Mouse (Mus musculus) hindbrain, embryonic 13.5 days (tissue): ENCODE results near the gene Dock4. TPM values are rescaled to one million over a fixed set of nuclear protein-coding genes. Genes with fewer than 3 reads are reported as not detected.

Experiments used
- ATAC-seq: fragments of 200-750 bp; cut with Nextera tagmentation; 2 replicates; pipeline ENCODE4 v1.8.0; 2017; ENCODE audit warnings: moderate TSS enrichment; ENCODE audit not compliant: low FRiP score
- H3K27ac ChIP-seq: fragments of 300-500 bp; sonication (generic); 2 replicates; pipeline ENCODE4 v1.5.1; 2015; ENCODE audit warnings: inconsistent platforms, mild to moderate bottlenecking, moderate library complexity
- H3K27me3 ChIP-seq: fragments of 300-500 bp; sonication (generic); 2 replicates; pipeline ENCODE4 v1.6.1; 2015; ENCODE audit warnings: mild to moderate bottlenecking, inconsistent platforms
- H3K36me3 ChIP-seq: fragments of 300-500 bp; sonication (generic); 2 replicates; pipeline ENCODE4 v1.6.1; 2015; ENCODE audit warnings: mild to moderate bottlenecking, inconsistent platforms
- H3K4me1 ChIP-seq: fragments of 300-500 bp; sonication (generic); replicated peaks from 2 replicates; pipeline ENCODE4 v1.6.1; 2015; ENCODE audit warnings: inconsistent platforms
- H3K4me2 ChIP-seq: fragments of 300-500 bp; sonication (generic); 2 replicates; pipeline ENCODE4 v1.6.1; 2015; ENCODE audit warnings: inconsistent platforms, mild to moderate bottlenecking, moderate library complexity
- H3K4me3 ChIP-seq: fragments of 300-500 bp; sonication (generic); 2 replicates; pipeline ENCODE4 v1.5.1; 2015; ENCODE audit warnings: mild to moderate bottlenecking, inconsistent platforms
- H3K9ac ChIP-seq: fragments of 300-500 bp; sonication (generic); 2 replicates; pipeline ENCODE4 v1.6.1; 2015; ENCODE audit warnings: mild to moderate bottlenecking, inconsistent platforms
- H3K9me3 ChIP-seq: fragments of 300-500 bp; sonication (generic); 2 replicates; pipeline ENCODE4 v1.6.1; 2016; ENCODE audit warnings: inconsistent platforms
- WGBS: fragments of 180-500 bp; shearing (Covaris S2); methylation state at CpG from one replicate; pipeline ENCODE4 v1.1.7; 2015; 5-methylcytosine and 5-hydroxymethylcytosine counted together
- polyA plus RNA-seq: library from polyadenylated mRNA; unstranded; fragments of >200 nt; fragmentation: Nextera tagmentation; extraction: Ambion mirVana; gene quantifications from 2 replicates; pipeline ENCODE4 v1.2.1, GENCODE M21; 2015

Dock4 gene
- polyA plus RNA-seq, 1 experiment from 2014 or later = 43.4 TPM

DNA sequence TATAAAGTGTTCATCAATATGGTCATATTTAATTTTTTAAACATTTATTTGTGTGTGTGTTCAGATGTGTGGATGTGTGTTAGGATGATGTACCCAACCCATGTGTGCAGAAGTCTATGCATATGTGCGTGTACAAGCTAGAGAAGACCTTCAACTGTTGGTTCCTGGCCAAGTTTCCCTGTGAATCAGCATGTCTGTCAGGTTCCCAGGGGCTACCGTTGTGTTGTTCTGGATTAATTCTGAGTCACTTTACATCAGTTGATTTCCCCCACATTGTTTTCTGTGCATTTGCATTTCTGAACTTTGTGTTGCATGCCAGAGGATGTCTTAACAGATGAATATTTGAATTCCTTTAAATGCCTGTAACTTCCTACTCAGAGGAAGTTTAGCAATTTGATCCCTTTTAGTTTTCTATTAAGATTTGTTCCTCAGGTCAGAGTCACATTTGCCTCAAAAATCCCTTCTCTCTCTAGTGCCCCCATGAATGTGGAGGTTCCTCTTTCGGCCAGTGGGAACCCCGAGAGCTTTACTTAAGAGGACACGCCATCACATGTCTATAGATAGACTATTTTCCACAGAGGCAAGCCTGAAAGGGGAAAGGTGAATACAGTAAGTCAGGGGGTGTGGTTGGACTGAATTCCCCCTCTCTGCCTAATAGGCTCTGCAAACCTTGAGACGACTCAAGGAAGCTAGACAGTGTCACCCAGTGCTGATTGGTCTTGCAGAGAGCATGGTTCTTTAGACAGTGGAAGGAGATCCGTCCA, 139.0 kb downstream of the Dock4 start:
- H3K27ac ChIP-seq = no peak overlapping the region
- WGBS = 83% methylated on average over 7 of the region's 7 CpGs
- H3K4me2 ChIP-seq = no peak overlapping the region
- H3K9ac ChIP-seq = no peak overlapping the region
- H3K4me3 ChIP-seq = no peak overlapping the region
- H3K4me1 ChIP-seq = peaks cover 12% of the 10 kb centered on the region
- no peaks in the 10 kb centered on the region for H3K36me3 ChIP-seq
- H3K9me3 ChIP-seq = no peaks in the 10 kb centered on the region
- no peak for ATAC-seq
- H3K27me3 ChIP-seq = no peaks in the 10 kb centered on the region

DNA sequence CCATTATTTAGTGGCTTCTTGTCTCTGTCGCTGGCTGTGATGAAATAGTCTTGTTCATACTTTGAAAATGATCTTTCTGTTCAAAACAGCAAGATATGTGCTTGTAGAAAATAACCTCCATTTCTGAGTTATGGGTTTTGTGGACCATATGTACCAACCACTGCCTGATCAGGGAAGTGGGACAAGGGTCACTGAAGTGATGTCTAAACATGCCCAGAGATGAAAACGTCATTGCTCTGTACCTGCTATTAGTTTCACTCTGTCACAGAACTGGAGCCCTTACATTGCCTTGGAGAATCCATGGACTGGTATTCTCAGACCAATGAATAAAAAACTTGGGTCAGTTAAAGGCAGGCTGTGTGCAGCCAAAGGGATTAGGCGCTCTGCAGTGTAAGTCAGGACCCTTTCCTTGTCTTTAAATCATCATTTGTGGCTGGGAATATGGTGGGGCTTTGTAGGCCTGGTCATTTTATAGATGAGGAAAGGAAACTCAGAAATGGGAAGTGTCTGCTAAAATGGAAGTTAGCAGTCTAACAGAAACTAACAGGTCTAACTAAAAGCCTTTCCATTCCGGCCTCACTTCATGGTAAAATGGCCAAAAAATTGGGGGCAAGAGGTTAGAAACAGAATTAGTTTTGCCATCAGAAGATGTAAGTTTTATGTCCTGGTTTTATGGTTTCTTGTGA, 139.8 kb downstream of the Dock4 start:
- Histone ChIP-seq H3K9ac (no peak overlapping the region), H3K4me1 (peaks cover 8% of the 10 kb centered on the region; the same call in 1 of the 2 replicates), H3K27ac (no peak overlapping the region), H3K36me3 (no peaks in the 10 kb centered on the region), H3K4me2 (no peak overlapping the region), H3K9me3 (no peaks in the 10 kb centered on the region), H3K4me3 (no peak overlapping the region), H3K27me3 (no peaks in the 10 kb centered on the region)
- ATAC-seq = no peak
- 89% methylated on average over 4 of the region's 4 CpGs for WGBS

DNA sequence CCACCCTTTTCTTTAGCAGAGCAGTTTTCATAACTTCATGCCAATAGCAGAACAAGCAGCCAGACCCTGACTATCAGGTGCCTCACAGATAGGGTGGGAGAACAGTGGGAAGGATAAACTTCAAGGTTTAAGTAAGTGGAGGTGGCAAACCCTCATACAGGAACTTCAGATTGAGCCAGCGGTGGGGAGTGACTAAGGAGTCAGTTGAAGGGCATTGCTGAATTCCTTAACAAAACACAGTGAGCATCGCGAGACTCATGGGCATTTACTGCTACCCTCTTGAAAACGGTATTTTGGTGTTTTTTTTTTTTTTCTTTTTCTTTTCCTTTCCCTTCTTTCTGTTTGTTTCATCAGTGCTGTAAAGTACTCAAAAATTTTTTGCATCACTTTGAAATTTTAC, 148.4 kb downstream of the Dock4 start:
- WGBS = 84% methylated on average over 4 of the region's 4 CpGs
- no peak for ATAC-seq
- peaks cover 7% of the 10 kb centered on the region for H3K4me1 ChIP-seq

DNA sequence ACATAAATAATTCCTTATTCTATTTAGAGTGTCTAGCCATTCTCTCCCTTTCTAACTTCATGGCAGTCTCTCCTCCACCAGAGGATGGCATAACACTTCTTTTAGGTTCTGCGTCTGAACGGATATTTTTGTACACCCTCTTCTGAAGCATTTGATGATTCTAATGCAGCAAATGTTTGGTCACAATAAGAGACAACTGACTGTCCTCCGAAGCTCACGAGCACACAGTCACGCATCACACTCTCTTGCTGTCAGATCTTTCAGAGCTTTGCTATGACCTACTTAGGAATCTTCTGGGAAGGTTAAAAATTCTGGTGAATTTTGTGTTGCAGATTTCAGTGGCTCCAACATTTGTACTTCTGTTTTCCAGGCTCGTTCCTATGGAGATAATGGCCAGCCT, 149.7 kb downstream of the Dock4 start:
- no peak for ATAC-seq
- H3K27me3 ChIP-seq = no peaks in the 10 kb centered on the region
- WGBS = 87% methylated on average over 6 of the region's 6 CpGs
- no peak overlapping the region for H3K27ac ChIP-seq
- H3K9me3 ChIP-seq = no peaks in the 10 kb centered on the region
- no peak overlapping the region for H3K9ac ChIP-seq
- H3K4me3 ChIP-seq = no peak overlapping the region
- H3K36me3 ChIP-seq = no peaks in the 10 kb centered on the region
- H3K4me1 ChIP-seq = peaks cover 7% of the 10 kb centered on the region
- H3K4me2 ChIP-seq = no peak overlapping the region

More for the DNA sequence above, 148.4 kb downstream of the Dock4 start:
- H3K27me3 ChIP-seq = no peaks in the 10 kb centered on the region
- H3K9me3 ChIP-seq = no peaks in the 10 kb centered on the region
- no peaks in the 10 kb centered on the region for H3K36me3 ChIP-seq
- H3K4me3 ChIP-seq = no peak overlapping the region
- H3K27ac ChIP-seq = no peak overlapping the region
- no peak overlapping the region for H3K9ac ChIP-seq
- H3K4me2 ChIP-seq = no peak overlapping the region

DNA sequence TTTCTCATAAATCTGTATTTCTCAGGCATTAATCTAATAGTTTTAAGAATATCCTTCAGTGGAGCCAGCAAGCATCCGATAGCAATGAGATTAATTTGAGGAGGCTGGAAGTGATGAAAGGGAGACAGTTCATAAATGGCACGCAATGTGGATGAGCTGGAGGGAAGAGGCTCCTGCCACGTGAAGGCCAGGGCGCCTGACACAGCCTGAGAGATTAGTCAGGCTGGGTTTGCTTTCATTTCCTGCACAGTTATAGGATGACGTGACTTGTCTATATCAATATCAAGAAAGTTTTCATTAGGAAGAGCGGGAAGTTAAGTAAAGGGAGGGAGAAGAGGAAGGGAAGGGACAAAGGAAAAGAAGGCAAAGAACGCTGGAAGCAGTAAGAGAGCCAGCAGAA, 150.3 kb downstream of the Dock4 start:
- H3K27me3 ChIP-seq = no peaks in the 10 kb centered on the region
- peaks cover 7% of the 10 kb centered on the region for H3K4me1 ChIP-seq
- H3K36me3 ChIP-seq = no peaks in the 10 kb centered on the region
- no peak for ATAC-seq
- H3K4me3 ChIP-seq = no peak overlapping the region
- no peak overlapping the region for H3K9ac ChIP-seq
- H3K9me3 ChIP-seq = no peaks in the 10 kb centered on the region
- no peak overlapping the region for H3K4me2 ChIP-seq
- 74% methylated on average over 7 of the region's 7 CpGs for WGBS
- H3K27ac ChIP-seq = no peak overlapping the region; the same call in 1 of the 2 replicates

DNA sequence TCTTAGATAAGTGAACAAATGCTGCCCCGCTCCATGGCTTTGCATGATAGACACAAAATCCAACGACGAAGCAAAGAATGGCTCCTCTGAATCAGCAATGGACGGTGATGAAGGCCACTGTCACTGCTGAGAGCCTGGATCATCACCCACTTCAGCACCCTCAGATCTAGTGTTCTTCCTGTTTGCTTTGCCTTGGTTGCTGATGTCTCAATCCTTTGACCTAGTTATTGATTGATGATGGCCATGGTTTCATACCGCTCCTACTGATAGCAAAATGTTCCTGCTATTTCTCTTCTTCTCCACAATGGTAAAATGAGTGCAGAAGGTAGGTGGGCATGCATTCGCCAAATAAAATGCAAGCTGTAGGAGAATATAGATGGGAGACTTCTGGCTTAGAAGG, 150.7 kb downstream of the Dock4 start:
- no peak for ATAC-seq
- H3K4me1 ChIP-seq = peaks cover 7% of the 10 kb centered on the region

DNA sequence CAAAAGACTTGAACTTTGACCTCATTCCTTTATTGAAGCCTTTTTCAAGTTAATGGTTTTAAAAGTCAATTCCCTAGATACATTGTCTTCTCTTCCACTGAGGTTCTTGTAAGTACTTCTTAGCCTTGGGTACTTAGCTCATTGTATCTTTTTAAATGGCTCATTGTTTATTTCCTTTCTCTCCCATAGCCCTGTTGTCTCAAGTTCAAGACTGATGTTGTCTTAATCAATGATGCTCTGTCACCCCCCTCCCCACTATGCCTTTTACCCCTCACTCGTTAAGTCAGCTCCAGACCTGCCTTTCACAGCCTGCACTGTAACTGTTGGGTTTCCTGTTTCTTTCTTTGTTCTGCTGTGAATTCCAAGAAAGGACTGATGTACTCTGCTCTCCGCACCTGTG, 154.2 kb downstream of the Dock4 start:
- Histone ChIP-seq H3K27ac (no peak overlapping the region), H3K27me3 (no peaks in the 10 kb centered on the region), H3K4me2 (no peak overlapping the region), H3K9ac (no peak overlapping the region), H3K9me3 (no peaks in the 10 kb centered on the region), H3K4me3 (no peak overlapping the region), H3K36me3 (no peaks in the 10 kb centered on the region), H3K4me1 (peaks cover 7% of the 10 kb centered on the region)
- ATAC-seq = no peak
- WGBS = 61% methylated on average over 2 of the region's 2 CpGs

More for the DNA sequence above, 150.7 kb downstream of the Dock4 start:
- Histone ChIP-seq H3K9ac (no peak overlapping the region), H3K4me3 (no peak overlapping the region), H3K36me3 (no peaks in the 10 kb centered on the region), H3K4me2 (no peak overlapping the region), H3K27me3 (no peaks in the 10 kb centered on the region), H3K9me3 (no peaks in the 10 kb centered on the region), H3K27ac (no peak overlapping the region; the same call in 1 of the 2 replicates)
- WGBS = 81% methylated on average over 6 of the region's 6 CpGs

DNA sequence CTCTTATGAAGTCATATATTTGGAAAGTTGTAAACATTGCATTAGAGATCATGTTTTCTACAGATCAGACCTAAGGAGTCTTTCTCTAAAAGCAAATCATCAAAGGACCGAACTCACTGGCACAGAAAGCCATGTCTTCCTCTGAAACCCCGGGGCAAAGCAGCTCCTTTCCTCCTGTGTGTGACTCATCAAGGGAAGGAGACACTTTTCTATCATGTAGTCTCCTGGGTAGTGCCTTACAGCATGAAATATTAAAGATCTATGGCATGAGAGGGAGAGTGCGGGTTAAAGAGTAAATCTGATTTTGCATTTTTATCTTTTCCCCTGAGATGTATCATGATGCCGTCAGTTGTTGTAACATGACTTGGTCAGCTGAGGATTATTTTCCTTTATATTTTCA, 159.8 kb downstream of the Dock4 start:
- Histone ChIP-seq H3K9me3 (no peaks in the 10 kb centered on the region), H3K27me3 (no peaks in the 10 kb centered on the region), H3K27ac (no peak overlapping the region), H3K4me1 (peaks cover 4% of the 10 kb centered on the region; the same call in 1 of the 2 replicates), H3K4me2 (no peak overlapping the region), H3K9ac (no peak overlapping the region), H3K4me3 (no peak overlapping the region), H3K36me3 (no peaks in the 10 kb centered on the region)
- WGBS = 74% methylated on average over 4 of the region's 4 CpGs
- ATAC-seq = no peak

DNA sequence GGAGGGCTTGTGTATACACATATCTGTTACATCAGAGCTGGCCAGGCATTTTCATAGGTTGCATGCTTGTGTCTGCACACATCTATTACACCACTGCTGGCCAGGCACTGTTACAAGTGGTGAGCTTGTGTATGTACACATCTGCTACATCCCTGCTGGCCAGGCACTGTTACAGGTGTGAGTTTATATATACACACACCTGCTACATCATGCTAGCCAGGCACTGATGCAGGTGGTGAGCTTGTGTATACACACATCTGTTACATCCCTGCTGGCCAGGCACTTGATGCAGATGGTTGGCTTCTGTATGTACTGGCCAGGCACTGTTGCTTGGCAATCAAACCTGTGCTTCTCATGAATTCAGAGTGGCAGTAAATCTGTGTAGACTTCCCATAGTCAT, 177.2 kb downstream of the Dock4 start:
- no peak overlapping the region for H3K27ac ChIP-seq
- peak; percentile 49; the same call in 1 of the 2 replicates for ATAC-seq
- H3K9ac ChIP-seq = no peak overlapping the region
- no peak overlapping the region for H3K4me3 ChIP-seq
- 0 out of 2 replicates have a peak, but pooled peaks cover 6% of the 10 kb centered on the region for H3K4me1 ChIP-seq
- H3K36me3 ChIP-seq = no peaks in the 10 kb centered on the region
- no peaks in the 10 kb centered on the region for H3K9me3 ChIP-seq
- H3K4me2 ChIP-seq = no peak overlapping the region
- H3K27me3 ChIP-seq = no peaks in the 10 kb centered on the region

DNA sequence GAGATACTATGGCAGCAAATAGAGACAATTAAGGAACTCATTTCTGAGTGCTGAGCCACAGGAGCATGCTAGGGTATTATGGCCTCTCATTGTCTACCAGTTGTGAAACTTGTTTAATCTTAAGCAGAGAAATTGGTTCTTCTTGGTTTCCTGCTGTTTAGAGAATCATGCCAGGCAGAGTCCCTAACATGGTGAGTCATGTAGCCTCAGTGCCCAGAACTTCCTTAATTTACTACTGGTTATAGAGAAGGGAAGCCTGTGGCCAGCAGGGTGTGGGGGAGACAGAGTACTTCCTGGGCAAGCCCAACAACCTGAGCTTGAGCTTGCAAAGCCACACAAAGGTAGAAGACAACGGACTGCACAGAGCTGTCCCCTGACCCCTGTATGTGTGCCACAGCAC, 180.8 kb downstream of the Dock4 start:
- no peak overlapping the region for H3K9ac ChIP-seq
- H3K4me2 ChIP-seq = no peak overlapping the region
- H3K27me3 ChIP-seq = no peaks in the 10 kb centered on the region
- no peak overlapping the region for H3K27ac ChIP-seq
- ATAC-seq = no peak
- H3K36me3 ChIP-seq = no peaks in the 10 kb centered on the region
- no peak overlapping the region for H3K4me3 ChIP-seq
- 90% methylated on average over 1 of the region's 1 CpGs for WGBS
- no peaks in the 10 kb centered on the region for H3K9me3 ChIP-seq
- 0 out of 2 replicates have a peak, but pooled peaks cover 6% of the 10 kb centered on the region for H3K4me1 ChIP-seq

DNA sequence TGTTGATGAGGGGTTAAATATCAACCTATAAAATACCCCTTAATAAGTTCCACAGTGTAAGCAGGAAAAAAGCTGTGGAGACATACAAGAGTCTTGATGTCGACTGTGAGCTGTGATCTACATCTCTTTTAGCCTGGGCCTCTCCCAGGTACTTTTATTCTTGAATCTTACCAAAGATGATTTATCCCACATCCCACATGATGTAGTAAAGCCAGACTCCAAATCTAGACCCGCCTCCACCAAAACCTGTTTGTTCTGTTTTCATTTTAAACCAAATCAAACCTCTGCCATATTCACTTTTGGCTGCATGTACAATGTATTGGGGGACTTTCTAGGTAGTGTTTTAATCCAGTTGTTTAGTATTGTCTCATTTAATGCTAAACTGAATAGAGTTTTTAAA, 187.5 kb downstream of the Dock4 start:
- Histone ChIP-seq H3K36me3 (peaks cover 10% of the 10 kb centered on the region), H3K27ac (no peak overlapping the region), H3K4me2 (no peak overlapping the region), H3K9me3 (no peaks in the 10 kb centered on the region), H3K27me3 (no peaks in the 10 kb centered on the region), H3K4me3 (no peak overlapping the region), H3K4me1 (0 out of 2 replicates have a peak, but pooled peaks cover 4% of the 10 kb centered on the region), H3K9ac (no peak overlapping the region)
- WGBS = 89% methylated on average over 2 of the region's 2 CpGs
- ATAC-seq = no peak

DNA sequence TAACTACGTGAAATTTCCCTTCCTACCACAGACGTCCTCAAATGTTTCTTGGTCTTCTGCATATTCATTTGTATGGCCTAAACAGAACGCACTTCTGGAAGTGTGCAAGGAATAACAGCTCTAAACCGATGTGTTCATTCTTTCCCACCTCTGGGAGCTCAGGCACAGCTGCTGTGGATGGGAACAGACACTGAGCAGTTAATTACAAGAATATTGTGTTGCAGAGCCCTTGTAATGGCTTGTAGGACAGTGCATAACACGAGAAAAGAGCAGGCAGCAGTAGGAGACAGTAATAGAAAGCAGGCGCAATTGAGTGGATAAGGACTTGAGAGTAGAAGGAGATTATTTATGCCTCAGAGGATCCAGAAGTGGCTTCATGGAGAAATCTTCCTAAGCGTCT, 188.4 kb downstream of the Dock4 start:
- Histone ChIP-seq H3K4me2 (no peak overlapping the region), H3K27ac (peak overlapping the region; percentile 44; the same call in 1 of the 2 replicates), H3K27me3 (no peaks in the 10 kb centered on the region), H3K4me1 (0 out of 2 replicates have a peak, but pooled peaks cover 4% of the 10 kb centered on the region), H3K4me3 (no peak overlapping the region), H3K9ac (no peak overlapping the region), H3K36me3 (peaks cover 10% of the 10 kb centered on the region), H3K9me3 (no peaks in the 10 kb centered on the region)
- WGBS = 74% methylated on average over 7 of the region's 7 CpGs
- no peak for ATAC-seq
